Mouse (Mus musculus) testis, adult 10 weeks (tissue): Measurements from ENCODE around the gene Tiprl. TPM values are rescaled to one million over a fixed set of nuclear protein-coding genes. Genes with fewer than 3 reads are reported as not detected.

Experiments used
- polyA plus RNA-seq: library from polyadenylated mRNA; stranded (reverse); fragments of 350-450 nt; fragmentation: Illumina TruSeq; extraction: RNeasy Lipid Tissue Mini Kit (QIAGEN cat#74804); gene quantifications from one replicate; pipeline ENCODE4 v1.2.3, GENCODE M21; 2014; ENCODE audit warnings: low read depth, low replicate concordance

Tiprl gene
- 257 TPM for polyA plus RNA-seq

DNA sequence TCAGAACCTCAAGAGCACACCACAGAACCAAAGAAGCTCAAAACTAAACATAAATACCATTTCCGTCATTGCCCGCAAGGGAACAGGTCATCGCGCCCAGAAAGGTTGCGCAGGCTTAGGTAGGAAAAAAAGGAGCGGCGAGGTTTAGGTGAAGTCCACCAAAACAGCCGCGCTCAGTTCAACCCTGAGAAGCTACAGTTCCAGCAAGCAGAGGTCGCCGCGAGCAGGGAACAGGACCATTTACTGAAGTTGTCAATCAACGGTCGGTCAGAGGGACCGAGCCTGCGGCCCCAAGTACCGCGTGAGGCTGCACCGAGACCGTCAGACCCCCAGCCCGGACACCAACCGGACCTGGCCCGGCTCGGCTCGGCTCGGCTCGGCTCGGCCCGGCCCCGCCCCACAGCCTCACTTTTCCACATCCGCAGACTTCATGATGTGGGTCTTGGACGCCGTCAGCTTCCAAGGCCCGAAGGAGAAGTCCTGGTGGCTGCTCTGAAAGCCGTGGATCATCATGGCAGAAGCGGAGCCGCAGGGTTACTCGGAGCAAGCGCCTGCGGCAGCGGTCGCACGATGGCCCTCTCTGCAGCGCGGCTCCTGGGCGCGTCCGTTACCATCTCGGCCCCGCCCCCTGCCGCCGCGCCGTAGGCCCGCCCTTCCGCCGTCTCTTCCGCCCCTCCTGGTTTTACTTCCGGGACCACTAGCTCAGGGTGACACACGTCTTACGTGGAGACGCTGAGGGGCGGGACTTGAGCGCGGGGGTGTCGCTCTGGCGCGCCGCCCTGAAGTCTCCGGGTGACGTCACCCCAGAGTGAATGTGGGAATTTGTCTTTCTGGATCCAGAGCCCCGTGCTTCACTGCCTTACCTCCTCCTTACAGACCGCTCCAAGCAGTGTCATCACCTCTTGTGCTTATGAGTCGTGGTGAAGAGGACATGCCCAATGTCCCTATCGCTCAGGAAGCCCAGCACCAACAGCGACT is at the start of gene Tiprl:
TSS of gene Tiprl (minus strand) at position 676 of the 978 bp plus-strand sequence.

DNA sequence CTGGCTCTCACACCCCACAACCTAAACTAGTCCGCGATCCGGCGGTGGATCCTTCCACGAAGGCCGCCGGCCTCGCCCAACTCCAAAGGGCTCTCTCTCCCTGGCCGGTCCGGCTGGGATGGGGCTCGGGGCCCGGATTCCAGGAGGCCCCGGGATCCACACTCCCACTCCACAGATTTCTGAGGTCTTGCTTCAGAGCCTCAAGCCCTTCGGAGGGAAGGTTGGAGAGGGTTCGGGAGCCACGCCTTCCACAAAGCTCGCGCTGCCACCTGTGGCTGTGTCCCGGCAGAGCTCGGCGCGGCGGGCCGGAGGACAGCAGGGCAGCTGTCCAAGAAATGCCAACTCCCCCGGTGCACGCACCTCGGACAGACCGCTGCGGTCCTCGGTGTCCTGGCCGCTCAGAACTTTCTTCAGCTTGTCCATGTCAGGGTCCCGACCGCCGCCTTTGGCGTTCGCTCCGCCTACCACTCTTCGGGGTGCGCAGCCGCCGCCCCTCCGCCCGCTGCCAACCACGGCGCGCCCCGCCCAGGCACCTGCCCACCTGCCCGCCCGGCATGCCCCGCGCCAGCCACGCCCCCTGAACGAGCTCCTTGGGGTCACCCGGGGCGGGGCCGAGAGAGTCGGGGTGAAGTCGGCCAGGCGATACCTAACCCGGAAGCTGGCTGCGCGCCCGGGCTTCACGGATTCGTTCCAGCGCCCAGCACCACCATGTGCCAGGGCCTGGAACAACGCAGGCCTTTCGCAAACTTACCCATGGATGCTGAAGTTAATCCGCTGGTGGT is 42.7 kb downstream of the Tiprl start, which contains the start of gene Sft2d2:
TSS of gene Sft2d2 (minus strand) at position 559 of the 782 bp plus-strand sequence.

Other genes with a start within 250 kb of the Tiprl start
- 1.9 TPM for gene Tbx19, start 76.2 kb downstream of the Tiprl start, polyA plus RNA-seq
- gene Sft2d2, start 42.6 kb downstream of the Tiprl start, polyA plus RNA-seq = 10.8 TPM
- 0.36 TPM for gene Gpr161, start 58.8 kb upstream of the Tiprl start, polyA plus RNA-seq
- gene Dcaf6, start 223.5 kb upstream of the Tiprl start, polyA plus RNA-seq = 442 TPM
- gene Mpc2, start 223.6 kb upstream of the Tiprl start, polyA plus RNA-seq = 1,032 TPM
- 178 TPM for gene Adcy10, start 248.2 kb upstream of the Tiprl start, polyA plus RNA-seq